Mouse (Mus musculus): ENCODE data around the gene Mfsd12. TPM values are rescaled to one million over a fixed set of nuclear protein-coding genes. Genes with fewer than 3 reads are reported as not detected.

Gene Mfsd12
- polyA plus RNA-seq, 1 experiment from 2014 or later, result 11.5 TPM

GRCm38 (mm10) chr10:81362336-81362949 is 5.2 kb downstream of the Mfsd12 start:
- Histone ChIP-seq H3K4me1 (replicated peaks; ENCODE audit: control insufficient read depth, insufficient read depth, low read length) (peaks cover 28% of the 10 kb centered on the region), H3K4me2 (ENCODE audit: low read length) (no peak overlapping the region), H3K4me3 (replicated peaks; ENCODE audit: low read length) (no peak overlapping the region), H3K27ac (ENCODE audit: low read length) (no peak overlapping the region), H3K9me3 (ENCODE audit: control insufficient read depth, low read length) (no peaks in the 10 kb centered on the region), H3K36me3 (ENCODE audit: control insufficient read depth, insufficient read depth) (peaks cover 7% of the 10 kb centered on the region), H3K9ac (replicated peaks; ENCODE audit: low read depth, low read length) (no peak overlapping the region), H3K27me3 (replicated peaks; ENCODE audit: control insufficient read depth, insufficient read depth, low read length) (peaks cover 12% of the 10 kb centered on the region)
- 78% methylated on average over 12 of the region's 12 CpGs for WGBS
- no peak for ATAC-seq

- no peak overlapping the region for H3K27ac ChIP-seq (ENCODE audit: low read length)
- H3K4me3 ChIP-seq (replicated peaks; ENCODE audit: low read length), result peak overlapping the region; percentile 24
- no peaks in the 10 kb centered on the region for H3K9me3 ChIP-seq (ENCODE audit: control insufficient read depth, low read length)
- H3K27me3 ChIP-seq (replicated peaks; ENCODE audit: control insufficient read depth, insufficient read depth, low read length), result peaks cover 12% of the 10 kb centered on the region
- peaks cover 18% of the 10 kb centered on the region for H3K4me1 ChIP-seq (replicated peaks; ENCODE audit: control insufficient read depth, insufficient read depth, low read length)
- no peak for ATAC-seq
- peak overlapping the region; percentile 49 for H3K4me2 ChIP-seq (ENCODE audit: low read length)
- WGBS, result 13% methylated on average over 53 of the region's 54 CpGs
- peaks cover 15% of the 10 kb centered on the region for H3K36me3 ChIP-seq (ENCODE audit: control insufficient read depth, insufficient read depth)
- H3K9ac ChIP-seq (replicated peaks; ENCODE audit: low read depth, low read length), result peak overlapping the region; percentile 24; the same call in 1 of the 2 replicates
Observed at GRCm38 (mm10) chr10:81363436-81364346, 6.4 kb downstream of the Mfsd12 start.

GRCm38 (mm10) chr10:81364666-81365065 is 7.4 kb downstream of the Mfsd12 start:
- Histone ChIP-seq H3K27me3 (replicated peaks; ENCODE audit: control insufficient read depth, insufficient read depth, low read length) (peaks cover 12% of the 10 kb centered on the region), H3K4me2 (ENCODE audit: low read length) (peak overlapping the region; percentile 49), H3K4me3 (replicated peaks; ENCODE audit: low read length) (peak overlapping the region; percentile 24), H3K4me1 (replicated peaks; ENCODE audit: control insufficient read depth, insufficient read depth, low read length) (peaks cover 16% of the 10 kb centered on the region), H3K27ac (ENCODE audit: low read length) (no peak overlapping the region), H3K9me3 (ENCODE audit: control insufficient read depth, low read length) (no peaks in the 10 kb centered on the region), H3K36me3 (ENCODE audit: control insufficient read depth, insufficient read depth) (peaks cover 25% of the 10 kb centered on the region), H3K9ac (replicated peaks; ENCODE audit: low read depth, low read length) (peak overlapping the region; percentile 24)
- peak; percentile 11; the same call in 1 of the 2 replicates for ATAC-seq
- WGBS, result 7% methylated on average over 28 of the region's 28 CpGs

GRCm38 (mm10) chr10:81365073-81365472 is 7.8 kb downstream of the Mfsd12 start:
- no peaks in the 10 kb centered on the region for H3K9me3 ChIP-seq (ENCODE audit: control insufficient read depth, low read length)
- peaks cover 16% of the 10 kb centered on the region for H3K4me1 ChIP-seq (replicated peaks; ENCODE audit: control insufficient read depth, insufficient read depth, low read length)
- 0 out of 2 replicates have a peak, but pooled peaks have one; percentile 10 for ATAC-seq
- H3K27me3 ChIP-seq (replicated peaks; ENCODE audit: control insufficient read depth, insufficient read depth, low read length), result peaks cover 12% of the 10 kb centered on the region
- H3K4me3 ChIP-seq (replicated peaks; ENCODE audit: low read length), result no peak overlapping the region
- no peak overlapping the region for H3K9ac ChIP-seq (replicated peaks; ENCODE audit: low read depth, low read length)
- H3K4me2 ChIP-seq (ENCODE audit: low read length), result no peak overlapping the region
- H3K36me3 ChIP-seq (ENCODE audit: control insufficient read depth, insufficient read depth), result peaks cover 26% of the 10 kb centered on the region
- H3K27ac ChIP-seq (ENCODE audit: low read length), result no peak overlapping the region
- 30% methylated on average over 4 of the region's 4 CpGs for WGBS

DNA sequence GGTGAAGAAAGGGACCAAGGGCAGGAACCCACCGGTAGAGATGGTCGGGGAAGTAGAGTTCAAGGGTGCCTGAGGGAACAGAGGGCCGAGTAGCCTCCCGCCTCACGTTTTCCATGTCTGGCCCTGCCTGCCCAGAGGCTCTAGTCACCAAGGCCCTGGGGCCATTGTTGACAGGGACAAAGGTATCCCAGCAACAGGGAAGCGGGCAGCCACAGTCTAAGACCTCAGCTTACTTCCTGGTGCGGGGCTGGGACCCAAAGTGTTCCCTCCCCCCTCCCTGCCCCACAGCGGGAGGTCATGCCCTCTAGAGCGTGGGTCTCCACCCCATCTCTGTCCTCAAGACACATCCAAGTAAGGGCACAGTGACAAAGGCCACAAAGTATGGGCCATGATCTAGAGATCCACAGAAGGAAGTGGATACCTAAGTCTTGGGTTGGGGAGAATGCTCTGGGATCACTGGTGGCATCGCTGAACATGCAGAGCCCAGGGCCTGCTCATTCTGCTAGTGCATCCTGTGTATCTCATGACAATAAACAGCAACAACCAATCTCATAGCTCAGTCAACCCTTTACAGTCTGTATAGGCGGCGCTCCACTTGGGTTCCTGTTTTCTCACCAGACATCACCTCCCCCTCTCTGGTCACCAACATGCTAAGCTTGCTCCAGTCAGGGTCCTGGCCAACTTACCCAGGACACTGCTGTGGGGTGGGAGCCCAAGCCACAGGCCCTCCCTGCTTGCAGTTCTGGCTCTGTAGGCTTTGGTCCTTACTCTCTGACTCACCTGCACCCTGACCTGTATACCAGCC is 8.6 kb downstream of the Mfsd12 start, which contains the start of gene 4930404N11Rik:
Gene 4930404N11Rik (minus strand): TSS at position 145 of the 805 bp plus-strand sequence.
- peak; percentile 6; the same call in 1 of the 2 replicates for ATAC-seq
- H3K27ac ChIP-seq (ENCODE audit: low read length), result no peak within 1 kb of the TSS
- H3K9me3 ChIP-seq (ENCODE audit: control insufficient read depth, low read length), result no peaks in the 10 kb centered on the region
- peaks cover 16% of the 10 kb centered on the region for H3K4me1 ChIP-seq (replicated peaks; ENCODE audit: control insufficient read depth, insufficient read depth, low read length)
- H3K27me3 ChIP-seq (replicated peaks; ENCODE audit: control insufficient read depth, insufficient read depth, low read length), result peaks cover 12% of the 10 kb centered on the region
- WGBS, result 18% methylated on average over 12 of the region's 12 CpGs
- no peak within 1 kb of the TSS for H3K9ac ChIP-seq (replicated peaks; ENCODE audit: low read depth, low read length)
- peaks cover 26% of the 10 kb centered on the region for H3K36me3 ChIP-seq (ENCODE audit: control insufficient read depth, insufficient read depth)
- no peak within 1 kb of the TSS for H3K4me3 ChIP-seq (replicated peaks; ENCODE audit: low read length)
- H3K4me2 ChIP-seq (ENCODE audit: low read length), result peak within 1 kb of the TSS; percentile 49; the same call in 1 of the 2 replicates

GRCm38 (mm10) chr10:81366477-81367206 is 9.4 kb downstream of the Mfsd12 start:
- Histone ChIP-seq H3K4me3 (replicated peaks; ENCODE audit: low read length) (no peak overlapping the region), H3K27ac (ENCODE audit: low read length) (no peak overlapping the region), H3K4me2 (ENCODE audit: low read length) (no peak overlapping the region), H3K9me3 (ENCODE audit: control insufficient read depth, low read length) (no peaks in the 10 kb centered on the region), H3K9ac (replicated peaks; ENCODE audit: low read depth, low read length) (no peak overlapping the region), H3K27me3 (replicated peaks; ENCODE audit: control insufficient read depth, insufficient read depth, low read length) (peaks cover 12% of the 10 kb centered on the region), H3K4me1 (replicated peaks; ENCODE audit: control insufficient read depth, insufficient read depth, low read length) (peaks cover 16% of the 10 kb centered on the region), H3K36me3 (ENCODE audit: control insufficient read depth, insufficient read depth) (peaks cover 31% of the 10 kb centered on the region)
- ATAC-seq, result 0 out of 2 replicates have a peak, but pooled peaks have one; percentile 2
- 87% methylated on average over 6 of the region's 6 CpGs for WGBS

- no peak for ATAC-seq
- H3K36me3 ChIP-seq (ENCODE audit: control insufficient read depth, insufficient read depth), result peaks cover 31% of the 10 kb centered on the region
- no peak overlapping the region for H3K9ac ChIP-seq (replicated peaks; ENCODE audit: low read depth, low read length)
- peaks cover 12% of the 10 kb centered on the region for H3K27me3 ChIP-seq (replicated peaks; ENCODE audit: control insufficient read depth, insufficient read depth, low read length)
- WGBS, result 72% methylated on average over 6 of the region's 6 CpGs
- H3K4me1 ChIP-seq (replicated peaks; ENCODE audit: control insufficient read depth, insufficient read depth, low read length), result peaks cover 16% of the 10 kb centered on the region
- no peak overlapping the region for H3K4me2 ChIP-seq (ENCODE audit: low read length)
- H3K9me3 ChIP-seq (ENCODE audit: control insufficient read depth, low read length), result no peaks in the 10 kb centered on the region
- no peak overlapping the region for H3K4me3 ChIP-seq (replicated peaks; ENCODE audit: low read length)
- no peak overlapping the region for H3K27ac ChIP-seq (ENCODE audit: low read length)
Observed at GRCm38 (mm10) chr10:81367207-81367495, 9.9 kb downstream of the Mfsd12 start.

GRCm38 (mm10) chr10:81375322-81375721 is 18.0 kb downstream of the Mfsd12 start:
- no peak for ATAC-seq
- Histone ChIP-seq H3K9me3 (ENCODE audit: control insufficient read depth, low read length) (no peaks in the 10 kb centered on the region), H3K4me2 (ENCODE audit: low read length) (no peak overlapping the region), H3K9ac (replicated peaks; ENCODE audit: low read depth, low read length) (no peak overlapping the region), H3K36me3 (ENCODE audit: control insufficient read depth, insufficient read depth) (peaks cover 6% of the 10 kb centered on the region; the same call in 1 of the 2 replicates), H3K4me3 (replicated peaks; ENCODE audit: low read length) (no peak overlapping the region), H3K27me3 (replicated peaks; ENCODE audit: control insufficient read depth, insufficient read depth, low read length) (no peaks in the 10 kb centered on the region), H3K4me1 (replicated peaks; ENCODE audit: control insufficient read depth, insufficient read depth, low read length) (peaks cover 24% of the 10 kb centered on the region), H3K27ac (ENCODE audit: low read length) (no peak overlapping the region)
- WGBS, result 89% methylated on average over 10 of the region's 10 CpGs
